Mouse (Mus musculus) fibroblast of lung, adult 2 months (primary cell): ENCODE data around the gene Ccdc9b.

ENCODE experiments used
- DNase-seq: peaks from one replicate; pipeline ENCODE4 v3.0.0-alpha.2; 2011; ENCODE audit warnings: low read depth

The Ccdc9b gene

DNA sequence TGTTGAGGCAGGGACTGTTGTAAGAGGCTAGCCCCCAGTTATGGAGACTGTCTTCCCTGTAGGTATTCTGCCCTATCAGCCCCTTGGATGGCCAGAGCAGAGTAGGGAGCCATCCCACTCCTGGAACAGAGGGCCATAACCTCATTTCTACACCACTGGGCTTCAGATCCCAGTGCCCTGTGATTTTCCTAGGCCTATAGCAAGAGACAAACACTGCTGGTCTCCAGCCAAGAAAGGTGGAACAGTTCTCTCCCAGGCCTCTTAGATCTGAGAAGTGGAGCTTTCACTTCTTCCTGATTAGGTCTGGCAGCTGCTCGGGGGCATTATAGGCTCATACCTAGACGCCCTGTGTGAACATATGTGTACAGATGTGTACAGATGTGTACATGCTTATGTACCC lies 13.8 kb upstream of the Ccdc9b start:
- DNase-seq: no peak

DNA sequence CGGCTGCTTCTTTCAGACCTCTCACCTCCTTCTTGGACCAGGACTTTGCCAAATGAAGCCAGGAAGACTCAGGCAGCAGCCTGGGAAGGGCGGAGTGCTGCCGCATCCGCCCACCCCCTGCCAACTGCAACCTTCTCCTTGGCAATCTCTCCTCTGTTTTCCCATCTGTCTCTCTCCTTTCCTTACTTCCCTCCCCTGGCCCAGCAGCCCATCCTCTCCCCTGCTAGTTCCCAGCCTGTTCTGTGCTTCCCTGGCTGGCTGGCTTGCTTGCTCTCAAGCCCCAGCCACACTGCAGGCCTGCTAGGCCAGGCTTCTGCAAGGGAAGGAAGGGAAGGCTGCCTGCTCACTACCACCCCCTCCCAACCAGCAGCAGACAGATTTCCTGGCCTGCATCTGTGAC lies 13.4 kb upstream of the Ccdc9b start:
- DNase-seq: no peak

DNA sequence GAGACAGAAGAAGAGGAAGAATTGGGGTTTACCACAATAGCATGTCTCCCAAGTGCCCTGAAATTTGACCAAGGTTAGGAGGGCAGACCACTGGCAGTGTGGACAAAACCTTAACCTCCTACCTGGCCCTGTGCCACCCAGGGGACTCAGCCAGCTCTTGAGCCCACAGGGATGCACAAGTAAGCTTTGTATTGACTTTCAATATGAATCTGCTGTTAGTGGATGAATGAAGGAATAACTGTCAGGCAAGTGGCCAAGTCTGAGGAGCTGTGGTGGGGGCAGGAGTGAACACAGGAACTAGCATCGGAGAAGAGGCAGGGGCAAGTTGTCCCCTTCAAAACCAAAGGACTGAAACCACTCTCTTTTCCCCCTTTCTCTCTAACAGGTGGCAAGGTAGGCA lies 12.9 kb upstream of the Ccdc9b start:
- no peak for DNase-seq

DNA sequence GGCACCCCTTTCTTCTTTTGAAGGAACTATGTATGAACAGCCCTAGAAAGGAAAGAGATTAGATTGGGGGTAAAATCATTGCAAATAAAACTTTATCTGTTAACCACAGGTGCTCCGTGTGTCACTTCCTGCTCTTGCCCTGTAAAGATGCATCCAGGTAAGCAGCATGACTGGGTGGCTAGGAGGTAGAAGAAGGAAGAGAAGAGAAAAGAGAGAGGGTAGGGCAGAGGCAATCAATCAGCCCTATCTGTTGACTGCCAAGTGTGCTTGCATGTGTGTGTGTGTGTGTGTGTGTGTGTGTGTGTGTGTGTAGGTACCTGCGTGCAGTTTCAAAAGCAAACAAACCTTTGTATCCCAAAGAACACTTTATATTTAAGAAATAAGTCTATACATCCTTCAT lies 12.1 kb upstream of the Ccdc9b start:
- no peak for DNase-seq

DNA sequence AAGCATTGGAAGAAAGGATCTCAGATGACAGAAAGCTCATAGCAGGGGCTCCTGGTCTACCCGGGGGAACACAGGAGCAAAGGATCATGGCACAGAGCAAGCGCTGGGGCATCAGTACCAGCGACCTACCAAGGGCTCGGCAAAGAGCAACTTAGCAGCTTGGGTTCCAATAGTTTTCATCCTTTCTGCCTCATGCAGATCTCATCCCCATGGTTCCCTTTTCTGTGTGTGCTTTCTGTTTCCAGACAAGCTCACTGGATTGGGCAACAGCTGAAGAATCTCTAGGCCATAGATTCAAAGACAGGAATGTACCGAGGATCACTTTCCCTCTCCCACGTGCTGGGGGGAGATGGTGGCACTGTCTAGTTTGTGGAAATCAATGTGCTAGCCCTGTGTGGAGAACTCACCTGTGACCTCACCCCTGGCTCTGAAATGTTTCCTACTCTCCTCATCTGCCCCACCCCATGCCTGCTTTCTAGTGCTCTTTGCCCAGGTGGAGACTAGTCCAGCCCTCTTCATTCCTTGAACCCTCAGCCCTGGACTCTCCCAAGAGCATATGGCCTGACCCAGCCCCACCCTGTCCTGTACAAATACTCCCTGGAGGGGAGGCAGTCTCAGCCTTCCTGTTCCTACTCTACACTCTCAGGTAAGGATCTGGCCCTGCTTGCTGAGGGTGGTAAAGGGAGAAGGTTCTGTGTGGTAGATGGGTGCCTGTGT lies 9.9 kb upstream of the Ccdc9b start, which contains the start of gene Phgr1:
TSS of gene Phgr1 (plus strand) at position 612 of the 717 bp plus-strand sequence.
- no peak for DNase-seq

DNA sequence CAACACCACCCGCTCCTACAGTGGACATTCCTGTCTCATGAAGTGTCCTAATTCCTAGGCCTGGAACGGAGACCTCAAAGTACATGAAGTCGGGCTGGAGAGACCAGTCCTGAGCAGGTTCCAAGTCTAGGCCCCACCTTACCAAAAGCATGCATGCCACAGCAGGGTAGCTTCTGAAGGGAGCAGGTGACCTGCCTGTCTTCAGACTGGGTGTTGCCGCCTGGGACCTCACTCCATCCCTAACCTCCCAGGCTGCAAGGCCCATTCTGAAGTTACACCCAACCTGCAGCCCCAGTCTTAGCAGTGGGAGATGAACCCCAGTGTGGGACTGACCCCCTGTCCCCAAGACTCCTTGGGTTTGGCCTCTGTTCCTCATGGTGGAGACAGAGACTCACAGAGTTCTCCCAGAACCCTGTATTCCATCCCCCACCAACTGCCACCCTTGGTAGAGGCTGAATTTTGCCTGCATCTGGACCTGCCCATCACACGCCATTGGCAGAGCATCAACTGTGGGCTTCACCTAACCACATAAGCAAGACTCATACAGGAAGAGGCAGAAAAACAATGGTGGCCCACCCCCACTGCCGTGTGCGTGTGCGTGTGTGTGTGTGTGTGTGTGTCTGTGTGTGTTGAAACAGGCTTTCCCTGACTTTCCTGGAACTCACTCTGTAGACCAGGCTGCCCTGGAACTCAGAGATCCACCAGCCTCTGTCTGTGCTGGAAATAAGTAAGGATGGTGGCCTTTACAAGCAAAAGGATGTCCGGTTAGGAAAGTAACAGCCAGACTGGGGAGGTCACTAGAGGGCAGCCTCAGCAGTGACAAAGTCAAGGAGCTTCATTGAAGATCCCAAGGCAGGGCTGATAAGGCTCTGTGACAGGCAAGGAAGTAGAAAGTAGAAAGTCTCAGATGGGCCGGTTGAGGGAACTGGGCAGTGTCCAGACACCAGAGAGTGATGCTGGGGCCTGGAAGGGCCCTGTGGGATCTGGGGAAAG lies 3.9 kb upstream of the Ccdc9b start:
- DNase-seq: no peak

DNA sequence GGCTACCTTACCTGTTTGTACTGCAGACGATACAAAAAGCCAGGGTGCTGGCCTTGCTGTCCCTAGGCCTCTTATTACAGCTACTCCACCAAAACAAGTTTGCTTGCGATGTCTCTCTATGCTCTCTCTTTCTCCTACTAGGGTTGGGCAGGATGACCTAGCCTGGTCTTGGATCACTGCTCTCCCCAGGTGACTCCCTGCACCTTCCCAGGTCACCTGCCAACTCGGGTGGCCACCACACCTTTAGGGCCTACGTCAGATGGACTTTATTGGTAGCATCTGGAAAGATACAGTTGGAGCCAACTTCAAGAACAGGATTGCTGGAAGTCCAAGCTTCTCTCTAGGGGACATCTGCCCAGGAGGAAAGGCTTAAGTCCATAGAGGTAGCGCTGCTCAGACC lies 2.4 kb upstream of the Ccdc9b start:
- no peak for DNase-seq

DNA sequence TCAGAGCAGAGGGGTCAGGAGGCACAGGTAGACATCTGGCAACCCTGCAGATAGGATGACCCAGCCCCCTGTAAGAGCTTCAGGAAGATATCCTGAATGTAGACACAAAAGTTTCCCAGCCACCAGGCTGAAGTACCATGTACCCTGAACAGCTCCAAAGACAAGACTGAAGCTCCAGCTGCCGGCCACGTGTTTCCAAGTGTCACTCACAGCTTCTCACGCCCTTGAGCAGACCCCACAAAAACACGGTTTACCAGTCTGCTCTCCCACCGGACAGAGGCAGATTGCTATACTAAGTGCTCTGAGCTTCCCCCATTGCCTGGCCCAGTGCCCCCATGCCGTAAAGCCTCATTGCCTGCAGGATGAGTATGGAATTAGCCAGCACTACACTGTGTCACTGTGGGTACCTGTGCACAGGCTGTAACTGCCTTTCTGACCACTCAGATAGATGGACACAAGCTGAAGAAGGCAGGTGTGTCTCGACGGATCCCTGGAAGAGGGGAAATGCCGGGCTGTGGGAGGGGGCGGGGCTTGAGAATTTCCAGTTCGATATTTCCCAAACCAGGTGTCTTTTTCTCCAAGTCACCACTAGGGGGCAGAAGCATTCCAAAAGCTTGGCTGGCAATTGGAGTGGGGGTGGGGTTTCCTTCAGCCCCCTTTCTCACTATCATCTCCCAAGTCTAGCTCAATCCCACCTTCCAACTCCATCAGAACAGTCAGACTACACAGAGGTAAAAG lies 1.8 kb upstream of the Ccdc9b start:
- DNase-seq: no peak

DNA sequence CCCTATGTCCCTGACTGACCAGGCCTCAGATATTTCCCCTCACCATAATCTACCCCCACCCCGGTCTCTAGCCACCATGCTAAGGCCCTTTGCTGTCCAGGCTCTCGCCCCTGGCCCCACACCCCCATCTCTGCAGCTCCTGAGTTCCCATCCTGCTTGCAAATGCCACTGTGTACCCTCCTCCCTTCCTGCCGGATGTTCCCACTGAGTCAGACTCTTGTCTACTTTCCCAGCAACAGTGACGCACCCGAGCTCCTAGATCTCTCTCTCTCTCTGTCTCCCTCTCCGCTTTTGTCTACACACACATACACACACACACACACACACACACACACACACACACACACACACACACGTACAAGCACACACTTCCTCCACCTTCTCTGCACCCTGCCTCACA lies 1.0 kb upstream of the Ccdc9b start:
- no peak for DNase-seq

DNA sequence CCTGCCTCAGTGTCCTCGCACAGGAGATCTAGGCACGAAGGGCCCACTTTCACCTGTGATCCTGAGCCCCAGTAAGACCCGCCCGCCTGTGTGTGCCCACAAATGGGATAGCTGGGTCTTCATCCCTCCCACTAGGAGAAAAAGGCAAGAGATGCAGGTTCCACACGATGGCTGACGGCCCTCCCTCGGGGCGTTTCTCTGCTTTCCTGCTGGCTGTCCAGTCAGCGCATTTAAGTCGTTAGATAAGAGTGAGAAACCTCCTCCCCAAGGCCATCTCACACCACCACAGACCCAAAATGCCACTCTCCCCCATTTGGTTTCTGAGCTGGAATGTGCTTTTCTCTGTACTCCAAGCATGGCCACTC lies 305 bp upstream of the Ccdc9b start:
- DNase-seq: no peak

DNA sequence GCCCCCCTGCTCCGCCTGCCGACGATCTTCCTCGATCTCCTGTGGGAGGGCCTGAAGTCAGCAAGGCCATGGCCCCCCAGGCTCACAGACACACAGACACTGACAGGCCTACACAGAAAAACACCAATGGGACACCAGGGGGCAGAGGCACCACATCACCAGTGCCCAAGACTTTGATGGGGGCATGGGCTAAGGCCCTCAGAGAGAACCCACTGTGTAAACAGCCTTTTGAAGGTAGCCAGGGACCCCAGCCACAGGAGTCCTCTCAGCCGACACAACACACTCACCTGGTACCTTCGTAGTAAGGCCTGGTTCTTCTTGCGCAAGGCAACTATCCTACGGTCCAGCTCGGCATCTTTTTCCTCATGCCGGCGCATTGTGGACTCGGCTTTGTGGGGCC lies 1.1 kb downstream of the Ccdc9b start:
- no peak for DNase-seq

DNA sequence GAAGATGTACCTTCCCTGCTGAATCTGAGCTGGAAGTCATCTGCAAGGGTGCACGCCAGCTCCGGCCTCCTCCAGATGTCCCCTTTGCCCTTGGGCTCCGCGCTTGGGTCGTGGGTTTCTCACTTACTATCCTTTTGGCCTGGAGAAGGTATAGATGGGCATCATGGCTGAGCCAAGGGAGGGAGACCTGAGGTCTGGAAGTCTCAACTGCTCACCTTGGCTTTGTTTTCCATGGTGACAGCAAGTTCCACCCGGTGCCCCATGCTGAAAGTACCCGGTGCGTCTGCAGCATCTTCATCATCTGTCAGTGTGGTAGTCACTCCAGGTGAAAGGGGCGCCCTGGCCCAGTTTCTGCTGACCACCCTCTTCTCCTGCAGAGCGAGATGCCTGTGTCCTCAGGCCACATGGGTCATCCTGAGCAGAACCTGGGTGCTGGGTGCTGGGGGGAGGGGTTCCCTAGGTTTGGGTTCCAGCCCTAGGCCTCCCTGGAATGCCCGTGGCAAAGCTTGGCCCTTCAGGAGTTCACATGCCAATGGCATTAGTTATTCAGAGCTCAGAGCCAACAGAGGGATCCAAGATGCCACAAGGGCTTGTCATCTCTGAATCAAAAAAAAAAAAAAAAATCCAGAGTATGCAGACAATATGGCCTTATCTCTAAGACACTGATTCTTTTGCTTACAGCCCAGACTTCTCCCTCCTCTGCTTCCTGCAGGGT lies 2.0 kb downstream of the Ccdc9b start:
- no peak for DNase-seq

DNA sequence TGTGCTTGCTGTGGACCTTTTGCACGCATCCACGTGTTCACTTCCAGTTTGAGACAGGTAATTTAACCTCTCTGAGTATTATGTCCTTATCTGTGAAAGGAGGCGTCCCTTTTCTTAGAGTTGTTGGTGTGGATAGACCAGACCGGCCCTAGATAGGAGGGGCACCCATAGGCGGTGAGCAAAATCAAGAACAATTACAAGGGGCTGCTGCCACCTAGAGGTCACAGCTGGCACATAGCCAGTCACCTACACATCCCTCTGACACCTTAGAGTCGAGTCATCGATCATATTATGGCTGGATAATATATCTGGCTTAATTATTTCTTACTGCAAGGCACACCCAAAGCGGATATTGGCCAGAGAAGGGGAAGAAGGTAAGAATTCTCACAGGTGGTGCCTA lies 2.6 kb downstream of the Ccdc9b start:
- DNase-seq: no peak

DNA sequence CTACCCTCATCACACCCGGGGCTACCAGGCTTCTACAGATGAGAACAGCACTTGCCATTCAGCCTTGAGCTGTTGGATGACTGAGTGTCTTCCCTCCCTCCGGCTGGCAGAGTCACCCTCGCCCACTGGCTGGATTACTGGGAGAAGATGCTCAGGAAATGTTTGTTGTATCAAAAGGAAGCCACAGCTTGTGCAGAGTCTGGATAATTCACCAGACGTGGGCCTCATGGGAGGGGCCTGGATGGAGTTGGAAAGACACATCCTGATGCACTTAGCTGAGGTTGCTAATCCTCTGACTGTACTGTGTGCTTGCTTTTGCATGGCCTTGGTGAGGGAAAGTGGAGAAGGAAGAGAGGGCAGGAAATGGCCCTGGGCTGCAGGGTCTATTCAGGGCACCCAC lies 6.4 kb downstream of the Ccdc9b start:
- no peak for DNase-seq

DNA sequence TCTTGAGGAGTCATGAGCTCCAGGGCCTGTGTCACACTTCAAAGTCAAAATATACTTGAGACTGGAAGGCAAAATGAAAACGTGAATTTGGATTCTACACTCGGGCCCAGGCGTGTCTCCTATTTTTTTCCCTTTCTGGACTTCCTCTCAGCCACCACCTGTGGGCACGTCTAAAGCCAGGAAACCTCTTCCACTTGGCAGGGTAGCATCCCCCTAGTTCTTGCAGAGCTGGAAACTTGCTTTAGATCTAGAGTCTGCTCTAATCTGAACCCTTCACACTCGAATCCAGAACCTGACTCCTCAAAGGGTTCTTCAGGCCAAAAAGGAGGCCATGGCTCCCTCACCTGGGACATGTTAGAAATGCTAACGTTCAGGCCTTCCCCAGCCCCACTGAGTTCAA lies 7.1 kb downstream of the Ccdc9b start:
- DNase-seq: no peak

DNA sequence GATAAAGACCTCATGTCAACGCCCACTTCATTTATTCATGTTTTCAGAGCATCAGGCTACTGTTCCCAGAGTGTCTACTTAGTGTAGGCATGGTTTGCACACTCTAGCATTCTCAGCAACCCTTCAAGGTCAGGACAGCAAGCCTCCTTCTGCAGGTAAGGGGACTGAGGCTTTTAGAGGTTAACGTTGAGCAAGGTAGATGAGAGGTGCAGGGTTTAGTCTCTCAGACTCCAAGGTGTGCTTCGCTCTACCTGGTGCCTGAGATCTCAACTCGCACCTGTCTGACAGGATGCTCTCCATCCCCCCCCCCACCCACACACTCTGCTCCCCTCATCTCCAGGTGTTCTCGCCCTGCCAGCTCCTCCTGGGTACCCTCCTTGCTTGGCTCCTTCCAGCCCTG lies 8.3 kb downstream of the Ccdc9b start:
- no peak for DNase-seq

DNA sequence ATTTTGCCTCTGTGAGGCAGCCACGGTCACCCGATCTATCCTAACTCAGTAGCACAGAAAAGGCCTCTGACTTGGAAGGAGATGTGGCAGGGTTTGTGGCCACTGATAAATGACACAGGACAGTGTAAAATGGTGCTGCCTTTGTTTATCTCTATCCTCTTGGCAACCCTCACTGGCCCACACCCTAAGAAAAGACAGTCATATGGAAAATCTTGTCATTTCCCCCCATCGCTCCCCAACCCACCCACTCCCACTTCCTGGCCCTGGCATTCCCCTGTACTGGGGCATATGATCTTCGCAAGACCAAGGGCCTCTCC lies 9.7 kb downstream of the Ccdc9b start:
- DNase-seq: no peak

DNA sequence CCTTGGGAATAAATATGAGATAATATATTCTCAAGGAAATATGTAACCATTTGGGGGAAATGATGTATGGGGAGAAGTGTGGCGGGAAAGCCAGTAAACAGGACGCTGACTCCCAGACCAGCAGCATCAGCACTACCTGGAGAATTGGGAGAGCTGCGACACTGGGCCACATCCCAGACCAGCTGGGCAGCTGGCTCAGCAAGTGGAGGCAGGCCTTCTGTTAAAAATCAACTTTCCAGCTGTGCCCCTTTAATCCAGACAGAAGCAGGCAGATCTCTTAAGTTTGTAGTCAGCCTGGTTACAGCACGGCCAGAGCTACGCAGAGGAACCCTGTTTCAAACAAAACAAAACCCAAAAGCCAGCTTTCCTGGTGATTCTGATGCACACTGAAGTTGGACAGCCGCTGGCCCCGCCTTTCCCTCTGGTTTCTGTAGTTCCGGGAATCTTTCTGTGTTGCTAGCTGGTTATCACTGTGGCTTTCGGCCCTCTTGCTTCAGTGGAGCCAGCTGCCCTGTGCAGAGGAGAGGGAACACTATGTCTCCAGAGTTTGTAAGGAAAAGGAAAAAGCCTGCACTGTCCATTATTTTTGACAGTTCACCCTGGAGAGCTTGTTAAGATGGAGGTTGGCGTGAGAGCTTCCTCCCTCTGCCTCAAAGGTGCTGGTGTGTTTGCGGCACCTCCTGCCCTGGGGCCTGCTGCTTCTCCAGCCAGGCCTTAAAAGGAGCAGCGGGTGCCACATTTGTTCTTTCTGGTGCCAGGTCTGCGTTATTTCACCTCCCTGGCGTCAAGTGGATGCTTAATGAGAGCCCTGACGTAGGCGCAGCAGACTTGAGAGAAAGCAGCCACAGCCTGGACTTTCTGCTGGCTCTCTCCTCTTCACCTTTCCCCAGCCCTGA lies 10.3 kb downstream of the Ccdc9b start:
- DNase-seq: no peak

DNA sequence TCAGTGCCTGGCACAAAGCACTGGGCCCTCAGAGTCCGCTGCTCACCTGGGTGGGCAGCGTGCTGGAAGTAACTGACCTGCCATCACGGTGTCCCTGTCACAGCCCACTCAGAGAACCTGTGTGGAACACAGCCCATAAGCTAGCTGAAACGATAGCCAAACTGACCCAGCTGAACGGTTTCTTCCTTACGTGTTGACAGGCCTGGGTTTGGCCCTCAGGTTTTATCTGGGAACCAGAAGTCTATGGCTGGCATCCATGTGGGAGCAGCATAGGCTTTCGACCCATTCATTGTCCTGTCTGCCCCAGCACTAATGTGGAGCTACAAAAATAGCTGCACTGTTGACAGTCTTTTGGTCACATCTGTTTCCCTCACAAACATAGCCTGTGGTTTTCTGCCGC lies 12.0 kb downstream of the Ccdc9b start:
- DNase-seq: no peak

DNA sequence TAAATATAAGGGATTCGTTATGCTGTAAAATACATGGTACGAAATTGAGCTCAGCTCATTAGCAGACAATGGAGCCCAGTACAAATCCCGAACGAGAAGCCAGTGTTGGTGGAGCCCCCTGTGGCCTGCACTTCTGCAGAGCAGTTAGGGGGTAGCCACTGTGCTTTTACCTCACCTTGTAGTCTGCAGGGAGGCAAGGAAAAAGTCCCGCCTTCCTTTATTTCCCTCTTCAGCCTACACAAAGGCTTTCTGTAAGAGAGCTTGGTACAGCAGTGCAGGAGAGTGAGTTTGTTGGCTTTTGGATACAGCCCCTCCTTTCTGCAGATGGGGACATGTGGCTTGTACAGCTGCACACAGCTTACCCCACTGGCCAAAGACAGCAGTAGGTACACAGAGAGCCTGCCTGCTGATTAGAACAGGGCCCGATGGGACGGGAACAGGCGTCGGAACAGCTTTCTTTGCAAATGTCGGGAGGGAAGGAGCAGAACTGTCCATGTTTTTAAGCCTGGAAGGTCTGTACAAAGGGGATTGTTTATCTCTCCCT lies 13.0 kb downstream of the Ccdc9b start:
- DNase-seq: no peak
